Comparison of ENCODE assay signal across 12 mouse cellular contexts in the genomic region with DNA sequence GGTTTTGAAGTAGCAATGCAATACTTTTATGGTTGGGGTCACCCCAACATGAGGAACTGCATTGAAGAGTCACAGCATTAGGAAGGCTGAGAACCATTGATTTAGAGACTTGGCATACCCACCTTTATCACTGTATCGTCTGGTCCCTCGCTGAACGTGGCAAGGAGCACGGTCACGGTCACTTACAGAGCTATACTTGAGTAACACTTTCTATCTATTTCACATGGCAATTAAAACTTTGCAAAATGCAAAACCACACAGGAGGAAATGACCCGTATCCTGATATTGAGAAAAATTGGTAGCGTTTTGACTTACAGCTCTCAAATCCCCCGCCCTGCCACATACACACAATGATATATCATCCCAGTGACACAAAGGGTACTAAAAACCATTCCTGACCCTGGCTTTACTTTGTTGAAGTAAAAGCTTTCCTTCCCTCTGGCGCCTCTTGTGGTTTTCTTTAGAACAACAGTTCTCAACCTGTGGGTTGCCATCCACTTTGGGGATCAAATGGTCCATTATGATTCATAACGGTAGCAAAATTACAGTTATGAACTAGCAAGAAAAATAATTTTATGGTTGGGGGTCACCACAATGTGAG.
DNase-seq lines count a peak whose midpoint lies in the region; ATAC-seq and TF ChIP-seq lines count a peak whose summit lies in the region.
"Had no signal": no experiment of that assay in that cellular context is flagged by ENCODE, and none has a peak within 500 bp of the region (broad histone marks: within the 10 kb centered on the region; RNA-seq: fewer than 3 reads in every experiment).

No protein-coding gene starts in this region.

- in situ Hi-C loops in CH12.LX (cut with MboI; ENCODE audit: low pct_ligation_motif_present, low pct_unique_long_range_greater_than_20kb, low sequenced_read_pairs) = no loop called here

- H3K4me2 ChIP-seq in kidney, embryonic 16.5 days (replicated peaks; ENCODE audit: low read depth, low read length) = no peak overlapping the region
- H3K4me2 ChIP-seq in CH12.LX (ENCODE audit: insufficient read depth, low read depth, poor library complexity, severe bottlenecking) = peak overlapping the region; percentile 22; the same call in 1 of the 2 replicates
- H3K4me2 ChIP-seq: embryonic facial prominence, embryonic 15.5 days; heart, embryonic 12.5 days; lung, embryonic 15.5 days; neural tube, embryonic 15.5 days had no signal

- 64% methylated on average over 10 of the region's 10 CpGs for WGBS in kidney, embryonic 16.5 days

- peak; percentile 30 to 58; a peak in 3 of 4 replicates for TF ChIP-seq CTCF in CH12.LX (conservative IDR thresholded peaks at IDR 0.05 in 1 of 2, IDR thresholded peaks at IDR 0.05 in 1 of 2; ENCODE audit: low read depth in 2 of 2, low read length in 2 of 2)

- TF ChIP-seq EP300 in CH12.LX (IDR thresholded peaks at IDR 0.05; ENCODE audit: low read length) = no peak

- TF ChIP-seq POLR2A in CH12.LX (IDR thresholded peaks at IDR 0.05; ENCODE audit: low read depth, low read length) = no peak

- H3K27ac ChIP-seq in kidney, embryonic 16.5 days (ENCODE audit: low read length) = no peak overlapping the region
- no peak overlapping the region for H3K27ac ChIP-seq in CH12.LX (ENCODE audit: insufficient read depth, low read depth)
- H3K27ac ChIP-seq: embryonic facial prominence, embryonic 15.5 days; lung, embryonic 15.5 days; neural tube, embryonic 15.5 days had no signal

- ATAC-seq in kidney, embryonic 16.5 days (ENCODE audit: low FRiP score, low TSS enrichment) = no peak
- ATAC-seq in granulocyte monocyte progenitor cell, adult 5-6 weeks (replicated peaks; ENCODE audit: poor library complexity, severe bottlenecking) = peak; percentile 93

- no peaks in the 10 kb centered on the region for H3K79me2 ChIP-seq in CH12.LX (replicated peaks; ENCODE audit: control insufficient read depth, extremely low read depth, insufficient read depth, poor library complexity, severe bottlenecking)

- peaks cover 24% of the 10 kb centered on the region for H3K4me1 ChIP-seq in kidney, embryonic 16.5 days (ENCODE audit: insufficient read depth, low read length)
- H3K4me1 ChIP-seq in CH12.LX (ENCODE audit: control insufficient read depth in 1 of 2, insufficient read depth in 2 of 2) = peaks cover 0 to 5% of the 10 kb centered on the region in 2 experiments; a peak in 1 of 4 replicates

- DNase-seq in cerebellum, postnatal 10 days = peak; percentile 58 to 73
- DNase-seq in cerebellum, adult 11-12 months = no peak
- peak; percentile 30 for DNase-seq in kidney, postnatal 14 days
- DNase-seq in CH12.LX (ENCODE audit: extremely low read depth) = peak; percentile 38
- DNase-seq in frontal cortex, postnatal 25 days (ENCODE audit: low spot score in 2 of 2) = no peak
- no peak for DNase-seq in Muller cell, postnatal 12 days (ENCODE audit: inconsistent ontology term)

- H3K9me3 ChIP-seq in kidney, embryonic 16.5 days (ENCODE audit: low read length) = peaks cover 8% of the 10 kb centered on the region; the same call in 1 of the 2 replicates
- no peaks in the 10 kb centered on the region for H3K9me3 ChIP-seq in CH12.LX (replicated peaks; ENCODE audit: low read length)
- H3K9me3 ChIP-seq: lung, embryonic 15.5 days; neural tube, embryonic 15.5 days had no signal

- H3K36me3 ChIP-seq in kidney, embryonic 16.5 days (ENCODE audit: insufficient read depth, low read length) = peaks cover 12% of the 10 kb centered on the region; the same call in 1 of the 2 replicates
- no peaks in the 10 kb centered on the region for H3K36me3 ChIP-seq in CH12.LX (replicated peaks in 1 of 2; ENCODE audit: control insufficient read depth in 1 of 2, insufficient read depth in 1 of 2, low read length in 1 of 2)
- H3K36me3 ChIP-seq: lung, embryonic 15.5 days had no signal

- no peak overlapping the region for H3K9ac ChIP-seq in kidney, embryonic 16.5 days (replicated peaks; ENCODE audit: low read length)
- H3K9ac ChIP-seq in CH12.LX (ENCODE audit: insufficient read depth, low read depth) = no peak overlapping the region
- H3K9ac ChIP-seq: embryonic facial prominence, embryonic 15.5 days; heart, embryonic 12.5 days; lung, embryonic 15.5 days; neural tube, embryonic 15.5 days had no signal

- peak; percentile 26 for TF ChIP-seq RAD21 in CH12.LX (IDR thresholded peaks at IDR 0.05; ENCODE audit: low read depth, low read length)

- dilution Hi-C loops in CH12.LX (cut with MboI; ENCODE audit: extremely low pct_ligation_motif_present, extremely low pct_unique_long_range_greater_than_20kb, low sequenced_read_pairs) = no loop called here

- no peaks in the 10 kb centered on the region for H3K27me3 ChIP-seq in kidney, embryonic 16.5 days (ENCODE audit: insufficient read depth, low read length)
- H3K27me3 ChIP-seq in CH12.LX (replicated peaks) = no peaks in the 10 kb centered on the region
- H3K27me3 ChIP-seq: embryonic facial prominence, embryonic 15.5 days; heart, embryonic 12.5 days; lung, embryonic 15.5 days; neural tube, embryonic 15.5 days had no signal

- H3K4me3 ChIP-seq in kidney, embryonic 16.5 days (ENCODE audit: low read length) = no peak overlapping the region
- H3K4me3 ChIP-seq in CH12.LX (replicated peaks in 1 of 3; ENCODE audit: low read depth in 2 of 3, low read length in 2 of 3, poor library complexity in 1 of 3) = no peak overlapping the region
- H3K4me3 ChIP-seq: embryonic facial prominence, embryonic 15.5 days; heart, embryonic 12.5 days; lung, embryonic 15.5 days; neural tube, embryonic 15.5 days had no signal

TF ChIP-seq in CH12.LX, 34 proteins besides CTCF, POLR2A, EP300 and RAD21:
- no peak for TF ChIP-seq IRF4 (IDR thresholded peaks at IDR 0.05; ENCODE audit: low read depth, low read length)
- TF ChIP-seq UBTF (IDR thresholded peaks at IDR 0.05; ENCODE audit: low read depth, low read length) = no peak
- TF ChIP-seq NELFE (IDR thresholded peaks at IDR 0.05; ENCODE audit: low read depth, low read length) = no peak
TF ChIP-seq in CH12.LX: peak in this region for 0.

Comparison
In these comparisons a context has a peak if more than half of its experiments do, and no peak if none do; other contexts are left out.
1. DNase-seq: peak in cerebellum, postnatal 10 days (2 of 2), kidney, postnatal 14 days (single experiment) and CH12.LX (single experiment); none in cerebellum, adult 11-12 months (single experiment), frontal cortex, postnatal 25 days (0 of 2) and Muller cell, postnatal 12 days (single experiment).